Mouse (Mus musculus): ENCODE data around the gene Cdan1. TPM values are rescaled to one million over a fixed set of nuclear protein-coding genes. Genes with fewer than 3 reads are reported as not detected.
"Not testable (repeated sequence)": the region's sequence is repeated elsewhere in the genome, so short reads cannot be mapped to it uniquely, and the experiment has no call there.

Gene Cdan1
- polyA plus RNA-seq, 1 experiment from 2014 or later, result 5.7 TPM

GRCm38 (mm10) chr2:120700379-120700885 is 149.5 kb downstream of the Cdan1 start:
- no peak overlapping the region for H3K4me3 ChIP-seq
- no peaks in the 10 kb centered on the region for H3K9me3 ChIP-seq (replicated peaks)
- DNase-seq (ENCODE audit: low spot score), result no peak
- H3K27me3 ChIP-seq (ENCODE audit: low read depth, poor library complexity, severe bottlenecking), result no peaks in the 10 kb centered on the region
- whole genome bisulfite sequencing, result 89% methylated on average over 3 of the region's 3 CpGs
- no peaks in the 10 kb centered on the region for H3K4me1 ChIP-seq
- no peak overlapping the region for H3K27ac ChIP-seq
- peaks cover 3% of the 10 kb centered on the region; the same call in 1 of the 2 replicates for H3K36me3 ChIP-seq

GRCm38 (mm10) chr2:120697767-120698166 is 152.2 kb downstream of the Cdan1 start:
- no peaks in the 10 kb centered on the region for H3K9me3 ChIP-seq (replicated peaks)
- no peaks in the 10 kb centered on the region for H3K4me1 ChIP-seq
- no peak overlapping the region for H3K4me3 ChIP-seq
- no peak for DNase-seq (ENCODE audit: low spot score)
- WGBS, result 80% methylated on average over 5 of the region's 5 CpGs
- no peaks in the 10 kb centered on the region for H3K27me3 ChIP-seq (ENCODE audit: low read depth, poor library complexity, severe bottlenecking)
- peaks cover 3% of the 10 kb centered on the region; the same call in 1 of the 2 replicates for H3K36me3 ChIP-seq
- no peak overlapping the region for H3K27ac ChIP-seq

GRCm38 (mm10) chr2:120681151-120681550 is 168.8 kb downstream of the Cdan1 start:
- not testable (repeated sequence) for H3K27me3 ChIP-seq (ENCODE audit: low read depth, poor library complexity, severe bottlenecking); H3K9me3 ChIP-seq (replicated peaks); H3K4me1 ChIP-seq; H3K4me3 ChIP-seq; DNase-seq (ENCODE audit: low spot score); H3K27ac ChIP-seq; H3K36me3 ChIP-seq
- WGBS, result 94% methylated on average over 7 of the region's 7 CpGs

- Histone ChIP-seq H3K27ac (no peak overlapping the region), H3K4me1 (no peaks in the 10 kb centered on the region), H3K9me3 (replicated peaks) (no peaks in the 10 kb centered on the region), H3K4me3 (no peak overlapping the region), H3K36me3 (no peaks in the 10 kb centered on the region), H3K27me3 (ENCODE audit: low read depth, poor library complexity, severe bottlenecking) (no peaks in the 10 kb centered on the region)
- 90% methylated on average over 2 of the region's 2 CpGs for WGBS
- no peak for DNase-seq (ENCODE audit: low spot score)
Measured at GRCm38 (mm10) chr2:120670253-120670652, 179.7 kb downstream of the Cdan1 start.

GRCm38 (mm10) chr2:120667446-120667845 is 182.5 kb downstream of the Cdan1 start:
- 93% methylated on average over 2 of the region's 2 CpGs for WGBS
- no peak for DNase-seq (ENCODE audit: low spot score)
- no peak overlapping the region for H3K4me3 ChIP-seq
- no peak overlapping the region for H3K27ac ChIP-seq
- H3K27me3 ChIP-seq (ENCODE audit: low read depth, poor library complexity, severe bottlenecking), result no peaks in the 10 kb centered on the region
- no peaks in the 10 kb centered on the region for H3K36me3 ChIP-seq
- no peaks in the 10 kb centered on the region for H3K4me1 ChIP-seq
- H3K9me3 ChIP-seq (replicated peaks), result no peaks in the 10 kb centered on the region

Other genes with a start within 250 kb of the Cdan1 start
- 34.5 and 35.9 TPM in 2 replicates for gene Haus2, start 240.7 kb downstream of the Cdan1 start, polyA plus RNA-seq (2016; fragmentation: Nextera tagmentation; extraction: Ambion mirVana)
- 24.7 and 31.0 TPM in 2 replicates for gene Lrrc57, start 240.6 kb downstream of the Cdan1 start, polyA plus RNA-seq (2016; fragmentation: Nextera tagmentation; extraction: Ambion mirVana)
- gene Stard9, start 221.0 kb downstream of the Cdan1 start, polyA plus RNA-seq (2016; fragmentation: Nextera tagmentation; extraction: Ambion mirVana), result 2.2 and 3.1 TPM in 2 replicates
- 3.7 and 5.0 TPM in 2 replicates for gene Ttbk2, start 476 bp upstream of the Cdan1 start, polyA plus RNA-seq (2016; fragmentation: Nextera tagmentation; extraction: Ambion mirVana)
- 23.6 and 31.7 TPM in 2 replicates for gene Ubr1, start 120.6 kb upstream of the Cdan1 start, polyA plus RNA-seq (2016; fragmentation: Nextera tagmentation; extraction: Ambion mirVana)
- 0.68 and 0.72 TPM in 2 replicates for gene Tmem62, start 126.9 kb upstream of the Cdan1 start, polyA plus RNA-seq (2016; fragmentation: Nextera tagmentation; extraction: Ambion mirVana)
- gene Ccndbp1, start 158.3 kb upstream of the Cdan1 start, polyA plus RNA-seq (2016; fragmentation: Nextera tagmentation; extraction: Ambion mirVana), result 28.1 and 34.6 TPM in 2 replicates
- gene Epb42, start 186.9 kb upstream of the Cdan1 start, polyA plus RNA-seq (2016; fragmentation: Nextera tagmentation; extraction: Ambion mirVana), result 5.5 and 7.6 TPM in 2 replicates
- not detected in 2 replicates for gene Tgm5, start 235.7 kb upstream of the Cdan1 start, polyA plus RNA-seq (2016; fragmentation: Nextera tagmentation; extraction: Ambion mirVana)

Data from limb, embryonic 10.5 days (tissue).